Mouse (Mus musculus) spleen, adult 2 months (tissue): ENCODE results near the gene Miox. TPM values are rescaled to one million over a fixed set of nuclear protein-coding genes. Genes with fewer than 3 reads are reported as not detected.

Experiments used
- DNase-seq, 2 experiments: peaks; one replicate each; pipeline versions ENCODE4 v3.0.0 to v3.0.0-alpha.2; 2012 to 2021; ENCODE audit warnings: low spot score in 2 of 2, low read depth in 1 of 2
- H3K27ac ChIP-seq: fragments of 200-500 bp; 2 replicates; pipeline ENCODE4 v1.5.1; 2012; ENCODE audit warnings: low read length, inconsistent platforms; ENCODE audit not compliant: insufficient read depth
- H3K27me3 ChIP-seq: fragments of 200-500 bp; 2 replicates; pipeline ENCODE4 v1.6.1; 2012; ENCODE audit warnings: mild to moderate bottlenecking, moderate library complexity, low read length, inconsistent platforms; ENCODE audit not compliant: control insufficient read depth, insufficient read depth
- H3K36me3 ChIP-seq: fragments of 200-500 bp; 2 replicates; pipeline ENCODE4 v1.6.1; 2012; ENCODE audit warnings: mild to moderate bottlenecking, low read length, inconsistent platforms; ENCODE audit not compliant: control insufficient read depth, insufficient read depth
- H3K4me1 ChIP-seq: fragments of 200-500 bp; 2 replicates; pipeline ENCODE4 v1.6.1; 2011; ENCODE audit warnings: inconsistent platforms; ENCODE audit not compliant: control insufficient read depth, insufficient read depth, insufficient read length
- H3K4me3 ChIP-seq: fragments of 200-500 bp; 2 replicates; pipeline ENCODE4 v1.5.1; 2011; ENCODE audit warnings: mild to moderate bottlenecking, inconsistent platforms; ENCODE audit not compliant: insufficient read depth, insufficient read length; ENCODE audit errors: extremely low read depth
- CTCF ChIP-seq: fragments of 200-500 bp; IDR thresholded peaks from 2 replicates; pipeline ENCODE4 v1.5.1; 2011; ENCODE audit warnings: mild to moderate bottlenecking, inconsistent platforms; ENCODE audit not compliant: insufficient read depth, insufficient read length, insufficient replicate concordance; ENCODE audit errors: extremely low read depth
- POLR2A ChIP-seq: fragments of 200-500 bp; IDR thresholded peaks from 2 replicates; pipeline ENCODE4 v1.6.1; 2011; ENCODE audit warnings: low read depth, low read length, inconsistent platforms
- WGBS: fragments of 180-500 bp; shearing (Covaris S2); methylation state at CpG from one replicate; pipeline ENCODE4 v1.1.7; 2018; 5-methylcytosine and 5-hydroxymethylcytosine counted together
- polyA plus RNA-seq: library from polyadenylated mRNA; depleted of rRNA; stranded (reverse); fragments of >200 nt; gene quantifications from 2 replicates; pipeline ENCODE4 v1.2.3, GENCODE M21; 2012

Miox gene
- polyA plus RNA-seq, 1 experiment = 1.4 TPM

GRCm38 (mm10) chr15:89326441-89326840, 7.8 kb upstream of the Miox start:
- no peak for DNase-seq

DNA sequence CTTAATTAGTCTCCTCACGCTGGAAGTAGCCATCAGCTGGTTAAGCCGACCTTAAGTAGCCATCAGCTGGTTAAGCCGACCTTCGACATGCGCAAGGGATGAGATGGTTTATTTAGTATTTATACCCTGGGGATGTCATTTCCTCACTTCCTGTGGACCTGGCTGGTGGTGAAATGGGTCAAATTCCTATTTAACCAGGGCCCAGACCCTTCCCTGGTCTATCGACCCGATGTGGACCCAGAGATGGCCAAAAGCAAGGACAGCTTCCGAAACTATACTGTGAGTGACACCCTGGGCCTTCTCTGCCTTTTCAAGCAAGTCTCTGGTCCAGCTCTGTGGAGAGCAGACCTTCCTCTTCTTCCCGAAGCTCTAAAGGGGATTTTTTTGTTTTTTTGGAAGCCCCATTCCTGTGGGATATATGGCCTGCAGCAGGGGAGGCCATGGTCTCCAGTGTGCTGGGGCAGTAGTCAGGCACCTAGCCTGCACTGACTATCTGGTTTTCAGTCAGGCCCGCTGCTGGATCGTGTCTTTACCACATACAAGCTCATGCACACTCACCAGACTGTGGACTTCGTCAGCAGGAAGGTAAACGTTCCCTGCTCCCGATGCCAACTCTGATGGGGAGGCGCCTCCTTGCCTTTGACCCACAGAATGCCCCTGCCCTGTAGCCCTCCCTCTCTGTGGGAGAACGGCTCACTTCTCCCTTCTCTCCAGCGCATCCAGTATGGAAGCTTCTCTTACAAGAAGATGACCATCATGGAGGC, 758 bp downstream of the Miox start:
- WGBS = 88% methylated on average over 17 of the region's 17 CpGs
- Histone ChIP-seq H3K27ac (no peak overlapping the region), H3K36me3 (no peaks in the 10 kb centered on the region), H3K4me3 (no peak overlapping the region), H3K27me3 (no peaks in the 10 kb centered on the region), H3K4me1 (peaks cover 2% of the 10 kb centered on the region; the same call in 1 of the 2 replicates)
- TF ChIP-seq CTCF (no peak), POLR2A (no peak)
- DNase-seq = no peak

More at GRCm38 (mm10) chr15:89326441-89326840, 7.8 kb upstream of the Miox start:
- H3K4me1 ChIP-seq = no peaks in the 10 kb centered on the region
- H3K4me3 ChIP-seq = no peak overlapping the region
- H3K27me3 ChIP-seq = peaks cover 1% of the 10 kb centered on the region; the same call in 1 of the 2 replicates
- WGBS = 88% methylated on average over 5 of the region's 5 CpGs
- no peaks in the 10 kb centered on the region for H3K36me3 ChIP-seq
- H3K27ac ChIP-seq = no peak overlapping the region
- TF ChIP-seq CTCF = no peak
- no peak for TF ChIP-seq POLR2A

DNA sequence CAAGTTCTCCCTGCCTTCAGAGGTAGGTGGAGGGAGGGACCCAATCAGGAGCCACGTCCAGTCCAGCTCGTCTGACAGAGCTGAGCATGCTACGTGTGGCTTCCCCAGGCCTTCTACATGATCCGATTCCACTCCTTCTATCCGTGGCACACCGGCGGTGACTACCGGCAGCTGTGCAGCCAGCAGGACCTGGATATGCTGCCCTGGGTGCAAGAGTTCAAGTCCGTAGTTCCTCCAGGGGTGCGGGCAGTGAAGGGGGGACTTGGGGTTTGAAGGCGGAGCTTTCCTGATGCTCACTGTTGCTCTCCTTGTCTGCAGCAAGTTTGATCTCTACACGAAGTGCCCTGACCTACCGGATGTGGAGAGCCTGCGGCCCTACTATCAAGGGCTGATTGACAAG, 2.2 kb downstream of the Miox start:
- Histone ChIP-seq H3K27ac (no peak overlapping the region), H3K4me1 (peaks cover 6% of the 10 kb centered on the region), H3K27me3 (no peaks in the 10 kb centered on the region), H3K36me3 (no peaks in the 10 kb centered on the region), H3K4me3 (no peak overlapping the region)
- TF ChIP-seq POLR2A (no peak), CTCF (no peak)
- WGBS = 88% methylated on average over 14 of the region's 14 CpGs
- DNase-seq = no peak

DNA sequence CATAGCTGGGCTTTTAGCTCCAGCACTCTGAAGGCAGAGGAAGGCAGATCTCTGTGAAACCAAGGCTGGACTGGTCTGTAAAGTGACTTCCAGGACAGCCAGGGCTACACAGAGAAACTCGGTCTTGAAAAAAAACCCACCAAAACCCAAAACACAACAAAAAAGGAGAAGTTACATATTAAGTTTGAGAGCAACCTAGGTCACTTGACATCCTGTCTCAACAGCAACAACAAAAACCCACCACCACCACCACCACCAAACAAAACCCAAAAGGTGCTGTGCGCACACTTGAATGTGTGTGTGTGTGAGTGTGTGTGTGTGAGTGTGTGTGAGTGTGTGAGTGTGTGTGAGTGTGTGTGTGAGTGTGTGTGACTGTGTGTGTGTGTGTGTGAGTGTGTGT, 5.5 kb downstream of the Miox start:
- WGBS = 26% methylated on average over 2 of the region's 2 CpGs
- TF ChIP-seq POLR2A (no peak), CTCF (no peak)
- H3K27ac ChIP-seq = peak overlapping the region; percentile 56
- peaks cover 6% of the 10 kb centered on the region for H3K4me1 ChIP-seq
- no peaks in the 10 kb centered on the region for H3K36me3 ChIP-seq
- DNase-seq = peak in 1 of 2 experiments; percentile 52
- H3K27me3 ChIP-seq = no peaks in the 10 kb centered on the region
- no peak overlapping the region for H3K4me3 ChIP-seq

GRCm38 (mm10) chr15:89340136-89340535, 5.9 kb downstream of the Miox start:
- no peaks in the 10 kb centered on the region for H3K27me3 ChIP-seq
- WGBS = 20% methylated on average over 3 of the region's 3 CpGs
- peaks cover 6% of the 10 kb centered on the region for H3K4me1 ChIP-seq
- peak overlapping the region; percentile 56 for H3K27ac ChIP-seq
- DNase-seq = no peak
- TF ChIP-seq CTCF (no peak), POLR2A (no peak)
- H3K4me3 ChIP-seq = no peak overlapping the region
- H3K36me3 ChIP-seq = no peaks in the 10 kb centered on the region

DNA sequence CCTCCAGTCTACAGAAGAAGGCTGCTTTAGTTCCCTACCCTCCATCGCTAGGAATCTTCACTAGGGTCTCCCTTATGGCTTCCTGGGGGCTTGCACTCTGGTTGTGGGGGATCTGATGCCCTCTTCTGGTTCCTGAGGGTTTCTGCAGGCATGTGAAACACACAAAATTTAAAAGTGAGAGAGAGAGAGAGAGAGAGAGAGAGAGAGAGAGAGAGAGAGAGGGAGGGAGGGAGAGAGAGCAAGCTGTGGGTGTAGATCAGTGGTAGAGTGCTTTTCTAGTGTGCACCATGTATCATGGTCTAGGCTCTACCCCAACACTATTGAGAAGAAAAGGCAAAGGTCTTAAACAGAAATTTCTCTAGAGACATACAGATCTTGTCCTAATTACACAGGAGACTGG, 7.5 kb downstream of the Miox start:
- H3K27me3 ChIP-seq = no peaks in the 10 kb centered on the region
- no peak overlapping the region for H3K4me3 ChIP-seq
- 87% methylated on average over 1 of the region's 1 CpGs for WGBS
- no peak for DNase-seq
- peaks cover 6% of the 10 kb centered on the region for H3K4me1 ChIP-seq
- H3K27ac ChIP-seq = no peak overlapping the region
- TF ChIP-seq POLR2A = no peak
- no peak for TF ChIP-seq CTCF
- H3K36me3 ChIP-seq = no peaks in the 10 kb centered on the region

- Histone ChIP-seq H3K36me3 (no peaks in the 10 kb centered on the region), H3K4me3 (no peak overlapping the region), H3K4me1 (peaks cover 6% of the 10 kb centered on the region), H3K27me3 (no peaks in the 10 kb centered on the region), H3K27ac (no peak overlapping the region)
- DNase-seq = no peak
- 77% methylated on average over 3 of the region's 3 CpGs for WGBS
- TF ChIP-seq CTCF (no peak), POLR2A (no peak)
Measured at GRCm38 (mm10) chr15:89343325-89343724, 9.1 kb downstream of the Miox start.
